Mouse (Mus musculus) C2C12 (cell line): ENCODE measurements at regions not wholly inside any gene's neighbourhood (a gene's known extent, or its start where the extent isn't known, plus 50 kb on each side); places are given as distances from the start of the nearest gene placed in this dataset.

Experiments
- CTCF ChIP-seq: IDR thresholded peaks from one replicate; pipeline ENCODE4 v1.5.1; 2011; ENCODE audit not compliant: control insufficient read depth, insufficient read depth, insufficient read length
- MAX ChIP-seq: IDR thresholded peaks from one replicate; pipeline ENCODE4 v1.6.1; 2011; ENCODE audit warnings: mild to moderate bottlenecking, control low read depth

DNA sequence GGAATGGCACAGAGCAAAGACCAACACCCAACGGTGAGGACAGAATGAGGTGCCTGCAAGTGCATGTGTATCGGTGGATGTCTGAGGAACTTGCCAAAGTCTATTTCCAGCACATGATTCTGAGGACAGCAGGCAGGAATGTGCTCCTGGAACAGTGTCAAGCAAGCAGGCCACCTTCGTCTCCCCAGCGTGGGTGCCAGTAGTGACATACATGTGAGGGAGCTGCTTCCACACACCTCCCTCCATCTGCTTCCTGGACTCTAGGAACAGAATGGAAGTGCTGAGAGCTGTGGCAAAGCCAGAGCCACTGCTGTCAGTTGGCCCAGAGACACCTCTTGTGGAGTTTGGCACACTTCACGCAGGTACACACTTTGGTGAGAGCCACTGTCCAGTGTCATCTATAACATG, 76.9 kb upstream of the Oxgr1 start:
- TF ChIP-seq MAX: no peak
- no peak for TF ChIP-seq CTCF
